Mouse (Mus musculus) adrenal gland, adult (tissue): Measurements from ENCODE around the gene Tex26.

ENCODE experiments used
- DNase-seq, 2 experiments: peaks; one replicate each; pipeline ENCODE4 v3.0.0; 2022 to 2023; ENCODE audit warnings: low spot score in 1 of 2; ENCODE audit not compliant: inconsistent age in 2 of 2

The Tex26 gene

GRCm38 (mm10) chr5:149485447-149485846 is 46.0 kb downstream of the Tex26 start:
- no peak for DNase-seq

- DNase-seq, result peak; percentile 88 to 95
Observed at GRCm38 (mm10) chr5:149488360-149489021, 49.0 kb downstream of the Tex26 start.

- DNase-seq, result peak; percentile 42 to 69
Observed at GRCm38 (mm10) chr5:149489136-149489535, 49.7 kb downstream of the Tex26 start.

- no peak for DNase-seq
Observed at GRCm38 (mm10) chr5:149490275-149490674, 50.8 kb downstream of the Tex26 start.

- no peak for DNase-seq
Observed at GRCm38 (mm10) chr5:149495655-149496054, 56.2 kb downstream of the Tex26 start.

GRCm38 (mm10) chr5:149496401-149497066 is 57.1 kb downstream of the Tex26 start:
- no peak for DNase-seq

GRCm38 (mm10) chr5:149499936-149500335 is 60.5 kb downstream of the Tex26 start:
- DNase-seq, result no peak

GRCm38 (mm10) chr5:149503423-149504175 is 64.1 kb downstream of the Tex26 start:
- no peak for DNase-seq

GRCm38 (mm10) chr5:149504985-149505384 is 65.5 kb downstream of the Tex26 start:
- DNase-seq, result no peak

- DNase-seq, result no peak
Observed at GRCm38 (mm10) chr5:149506033-149506432, 66.6 kb downstream of the Tex26 start.

- DNase-seq, result no peak
Observed at GRCm38 (mm10) chr5:149508094-149509029, 68.9 kb downstream of the Tex26 start.

- no peak for DNase-seq
Observed at GRCm38 (mm10) chr5:149510323-149510722, 70.9 kb downstream of the Tex26 start.

- no peak for DNase-seq
Observed at GRCm38 (mm10) chr5:149512695-149513094, 73.2 kb downstream of the Tex26 start.

- no peak for DNase-seq
Observed at GRCm38 (mm10) chr5:149513438-149514086, 74.1 kb downstream of the Tex26 start.

GRCm38 (mm10) chr5:149514087-149514671 is 74.7 kb downstream of the Tex26 start:
- DNase-seq, result peak; percentile 72 to 81

GRCm38 (mm10) chr5:149514890-149515289 is 75.4 kb downstream of the Tex26 start:
- no peak for DNase-seq

- no peak for DNase-seq
Observed at GRCm38 (mm10) chr5:149517116-149517515, 77.7 kb downstream of the Tex26 start.
